Mouse (Mus musculus) stomach, postnatal 0 days (tissue): ENCODE data around the gene Slx4ip. TPM values are rescaled to one million over a fixed set of nuclear protein-coding genes. Genes with fewer than 3 reads are reported as not detected.
A peak's percentile ranks its signal among the peaks of the same experiment; 100 is the strongest.

Experiments
- ATAC-seq: fragments of 200-750 bp; cut with Nextera tagmentation; 2 replicates; pipeline ENCODE4 v1.8.0; 2017; ENCODE audit not compliant: low FRiP score, low TSS enrichment
- DNase-seq: peaks from one replicate; pipeline ENCODE4 v3.0.0-alpha.2; 2016; ENCODE audit warnings: low spot score
- H3K27ac ChIP-seq: fragments of 300-500 bp; sonication (generic); replicated peaks from 2 replicates; pipeline ENCODE4 v1.5.1; 2014; ENCODE audit warnings: mild to moderate bottlenecking, control low read depth
- H3K27me3 ChIP-seq: fragments of 300-500 bp; sonication (generic); 2 replicates; pipeline ENCODE4 v1.6.1; 2014; ENCODE audit warnings: low read length; ENCODE audit not compliant: control insufficient read depth, insufficient read depth
- H3K36me3 ChIP-seq: fragments of 300-500 bp; sonication (generic); 2 replicates; pipeline ENCODE4 v1.6.1; 2014; ENCODE audit warnings: low read length, mixed read lengths; ENCODE audit not compliant: control insufficient read depth, insufficient read depth
- H3K4me1 ChIP-seq: fragments of 300-500 bp; sonication (generic); replicated peaks from 2 replicates; pipeline ENCODE4 v1.6.1; 2014; ENCODE audit warnings: antibody characterized with exemption; ENCODE audit not compliant: control insufficient read depth, insufficient read depth
- H3K4me2 ChIP-seq: fragments of 300-500 bp; sonication (generic); replicated peaks from 2 replicates; pipeline ENCODE4 v1.6.1; 2014; ENCODE audit warnings: low read depth, mild to moderate bottlenecking, control low read depth, moderate library complexity
- H3K4me3 ChIP-seq: fragments of 300-500 bp; sonication (generic); 2 replicates; pipeline ENCODE4 v1.5.1; 2014; ENCODE audit warnings: low read depth, low read length, control low read depth
- H3K9ac ChIP-seq: fragments of 300-500 bp; sonication (generic); 2 replicates; pipeline ENCODE4 v1.6.1; 2014; ENCODE audit warnings: mild to moderate bottlenecking, low read length, control low read depth, mixed read lengths
- H3K9me3 ChIP-seq: fragments of 300-500 bp; sonication (generic); 2 replicates; pipeline ENCODE4 v1.6.1; 2016; ENCODE audit warnings: low read length; ENCODE audit not compliant: control insufficient read depth
- CTCF ChIP-seq: IDR thresholded peaks from 2 replicates; pipeline ENCODE4 v1.5.1; 2016; ENCODE audit warnings: antibody characterized with exemption, low read depth, mild to moderate bottlenecking, moderate library complexity
- EP300 ChIP-seq: optimal IDR thresholded peaks from 2 replicates; pipeline ENCODE3; 2016; ENCODE audit warnings: antibody characterized with exemption
- WGBS: fragments of 180-500 bp; shearing (Covaris S2); extraction: QIAGEN DNeasy Blood & Tissue Kit; methylation state at CpG from one replicate; pipeline ENCODE4 v1.1.7; 2014; 5-methylcytosine and 5-hydroxymethylcytosine counted together
- polyA plus RNA-seq: library from polyadenylated mRNA; unstranded; fragments of >200 nt; fragmentation: Nextera tagmentation; extraction: Ambion mirVana; gene quantifications from 2 replicates; pipeline ENCODE4 v1.2.1, GENCODE M21; 2015

Gene Slx4ip
- polyA plus RNA-seq, 1 experiment from 2014 or later: 2.1 TPM

GRCm38 (mm10) chr2:136955726-136956571 is 64.9 kb downstream of the Slx4ip start:
- Histone ChIP-seq H3K4me2 (no peak overlapping the region), H3K4me3 (no peak overlapping the region), H3K27ac (no peak overlapping the region), H3K27me3 (no peaks in the 10 kb centered on the region), H3K9ac (no peak overlapping the region), H3K9me3 (no peaks in the 10 kb centered on the region), H3K4me1 (no peaks in the 10 kb centered on the region; the same call in 1 of the 2 replicates), H3K36me3 (no peaks in the 10 kb centered on the region)
- TF ChIP-seq EP300: no peak
- no peak for TF ChIP-seq CTCF
- no peak for ATAC-seq
- WGBS: 50% methylated on average over 9 of the region's 9 CpGs
- DNase-seq: no peak

DNA sequence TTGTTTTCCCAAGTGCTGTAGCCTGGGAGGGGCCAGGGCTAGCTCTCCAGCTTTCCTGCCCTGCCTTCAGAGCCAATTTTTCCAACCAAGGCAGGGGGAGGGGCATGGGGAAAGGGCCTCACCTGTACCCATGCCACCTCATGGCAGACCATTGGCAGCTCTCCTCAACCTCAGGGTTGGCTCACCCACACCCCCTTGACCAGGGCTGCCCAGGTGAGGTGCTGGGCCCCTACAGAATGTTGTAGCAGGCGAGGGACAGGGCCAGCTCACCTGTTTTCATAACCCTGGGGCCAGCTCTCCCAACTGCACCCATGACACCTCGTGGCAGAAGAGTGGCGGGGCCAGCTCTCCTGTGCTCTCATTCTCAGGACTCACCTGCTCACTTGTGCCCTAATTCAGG is 67.7 kb downstream of the Slx4ip start:
- H3K27ac ChIP-seq: no peak overlapping the region
- H3K36me3 ChIP-seq: no peaks in the 10 kb centered on the region
- 80% methylated on average over 3 of the region's 3 CpGs for WGBS
- H3K4me3 ChIP-seq: no peak overlapping the region
- DNase-seq (no peak), ATAC-seq (no peak)
- H3K4me2 ChIP-seq: no peak overlapping the region
- TF ChIP-seq CTCF (no peak), EP300 (no peak)
- no peaks in the 10 kb centered on the region for H3K27me3 ChIP-seq
- H3K4me1 ChIP-seq: no peaks in the 10 kb centered on the region; the same call in 1 of the 2 replicates
- H3K9ac ChIP-seq: no peak overlapping the region
- H3K9me3 ChIP-seq: no peaks in the 10 kb centered on the region

DNA sequence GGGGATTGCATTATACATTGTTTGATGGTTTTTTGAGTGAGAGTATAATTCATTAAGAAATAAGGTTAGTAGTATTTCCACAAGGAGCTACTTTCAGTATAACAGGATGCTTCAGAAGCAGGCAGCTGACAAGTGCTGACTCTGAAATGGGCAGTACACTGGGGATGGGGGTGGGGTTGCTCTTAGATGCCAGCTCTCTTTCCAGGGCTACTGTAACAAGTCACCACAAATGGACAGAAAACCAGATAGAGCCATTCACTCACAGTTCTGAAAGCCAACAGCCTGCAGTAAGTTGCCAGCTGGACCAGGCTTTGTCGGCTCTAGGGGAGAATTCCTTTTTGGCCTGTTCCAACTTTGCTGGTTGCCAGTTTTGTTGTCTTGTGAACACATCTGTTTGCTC is 84.8 kb downstream of the Slx4ip start:
- Histone ChIP-seq H3K36me3 (no peaks in the 10 kb centered on the region), H3K27me3 (no peaks in the 10 kb centered on the region), H3K9ac (no peak overlapping the region), H3K4me3 (no peak overlapping the region), H3K27ac (no peak overlapping the region), H3K9me3 (no peaks in the 10 kb centered on the region), H3K4me2 (no peak overlapping the region), H3K4me1 (no peaks in the 10 kb centered on the region)
- WGBS: 65% methylated on average over 1 of the region's 1 CpGs
- TF ChIP-seq CTCF (no peak), EP300 (no peak)
- ATAC-seq (no peak), DNase-seq (no peak)

GRCm38 (mm10) chr2:136979056-136979772 is 88.2 kb downstream of the Slx4ip start:
- ATAC-seq: no peak
- WGBS: 66% methylated on average over 6 of the region's 6 CpGs
- no peak overlapping the region for H3K27ac ChIP-seq
- no peak for DNase-seq
- H3K4me3 ChIP-seq: no peak overlapping the region
- no peak overlapping the region for H3K4me2 ChIP-seq
- no peaks in the 10 kb centered on the region for H3K27me3 ChIP-seq
- TF ChIP-seq EP300 (no peak), CTCF (no peak)
- no peaks in the 10 kb centered on the region for H3K4me1 ChIP-seq
- H3K9ac ChIP-seq: no peak overlapping the region
- no peaks in the 10 kb centered on the region for H3K9me3 ChIP-seq
- no peaks in the 10 kb centered on the region for H3K36me3 ChIP-seq

GRCm38 (mm10) chr2:136981062-136981879 is 90.3 kb downstream of the Slx4ip start:
- H3K4me1 ChIP-seq: no peaks in the 10 kb centered on the region
- H3K4me2 ChIP-seq: no peak overlapping the region
- no peaks in the 10 kb centered on the region for H3K27me3 ChIP-seq
- no peaks in the 10 kb centered on the region for H3K36me3 ChIP-seq
- WGBS: 46% methylated on average over 10 of the region's 10 CpGs
- no peaks in the 10 kb centered on the region for H3K9me3 ChIP-seq
- no peak for ATAC-seq
- H3K27ac ChIP-seq: 0 out of 2 replicates have a peak overlapping the region, but pooled peaks have one; percentile 14
- TF ChIP-seq EP300: no peak
- TF ChIP-seq CTCF: no peak
- no peak overlapping the region for H3K4me3 ChIP-seq
- H3K9ac ChIP-seq: no peak overlapping the region
- DNase-seq: no peak
